Mouse (Mus musculus) granulocyte monocyte progenitor cell, adult 5-6 weeks (primary cell): ENCODE measurements around the gene Krt9. TPM values are rescaled to one million over a fixed set of nuclear protein-coding genes. Genes with fewer than 3 reads are reported as not detected.
"Not testable (repeated sequence)": the region's sequence is repeated elsewhere in the genome, so short reads cannot be mapped to it uniquely, and the experiment has no call there.

Experiments
- ATAC-seq: replicated peaks from 2 replicates; pipeline ENCODE4 v1.8.0; 2016; ENCODE audit warnings: mild to moderate bottlenecking, moderate TSS enrichment, inconsistent platforms; ENCODE audit not compliant: poor library complexity, severe bottlenecking
- total RNA-seq, 2 experiments: library from RNA; stranded (forward) in 1 of 2; stranded (reverse) in 1 of 2; fragments of 200-712, 200-1000 nt in 1 of 2; fragments of >200 nt in 1 of 2; fragmentation: Nextera tagmentation in 1 of 2; gene quantifications; 2 replicates each; pipeline ENCODE4 v1.2.3; 2014 to 2017

Krt9 gene
- total RNA-seq (2014; fragmentation: Nextera tagmentation) (not detected in 2 replicates), total RNA-seq (2017) (not detected in 2 replicates)

DNA sequence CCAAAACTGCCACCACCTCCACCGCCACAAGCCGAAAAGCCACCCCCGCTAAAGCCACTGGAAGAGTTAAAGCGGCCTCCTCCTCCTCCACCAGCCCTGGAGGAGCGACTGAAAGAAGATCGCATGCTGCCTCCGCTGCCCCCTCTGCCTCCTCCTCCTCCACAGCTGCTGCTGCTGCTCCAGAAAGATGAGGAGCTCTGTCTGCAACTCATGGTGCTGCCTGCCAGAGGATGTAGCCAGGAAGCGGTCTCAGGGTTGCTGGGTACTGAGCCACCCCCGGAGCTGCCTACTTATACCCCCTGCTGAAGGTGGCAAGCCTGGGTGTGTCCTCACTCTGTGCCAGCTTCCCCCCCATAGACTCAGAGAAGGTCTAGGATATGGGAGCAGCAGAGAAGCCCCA lies at the start of gene Krt9:
TSS of gene Krt9 (minus strand) at position 255 of the 400 bp plus-strand sequence.
- ATAC-seq, result no peak

DNA sequence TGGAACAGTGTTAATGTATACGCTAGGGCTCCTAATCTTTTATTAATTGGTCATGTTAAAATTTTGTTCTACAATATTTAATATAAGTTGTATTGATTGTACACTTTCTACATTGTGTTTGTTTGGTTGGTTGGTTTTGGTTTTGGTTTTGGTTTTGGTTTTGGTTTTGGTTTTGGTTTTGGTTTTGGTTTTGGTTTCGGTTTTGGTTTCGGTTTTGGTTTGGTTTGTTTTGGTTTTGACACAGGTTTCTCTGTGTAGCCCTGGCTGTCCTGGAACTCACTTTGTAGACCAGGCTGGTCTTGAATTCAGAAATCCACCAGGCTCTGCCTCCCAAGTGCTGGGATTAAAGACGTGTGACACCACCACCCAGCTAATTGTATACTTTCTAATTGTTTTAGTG lies 47.2 kb upstream of the Krt9 start:
- ATAC-seq, result not testable (repeated sequence)

DNA sequence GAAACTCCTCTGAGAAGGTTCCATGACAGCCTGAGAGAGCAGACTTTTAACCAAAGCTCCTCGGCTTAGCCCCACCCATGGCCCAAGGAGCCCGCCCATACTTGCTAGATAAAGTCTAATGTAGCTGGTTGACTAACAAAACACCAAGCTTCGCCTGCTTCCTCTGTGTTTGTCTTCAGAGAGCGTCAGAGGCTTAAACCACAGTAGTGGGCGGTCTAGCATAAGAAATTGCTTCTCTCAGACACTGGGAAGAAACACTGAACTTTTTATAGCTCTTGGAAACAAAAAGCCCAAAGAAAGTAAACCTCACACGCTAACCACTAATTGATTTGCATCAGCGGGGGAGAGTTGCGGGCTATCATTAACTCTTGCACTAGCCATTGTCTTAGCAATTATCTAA lies 28.7 kb upstream of the Krt9 start:
- no peak for ATAC-seq

DNA sequence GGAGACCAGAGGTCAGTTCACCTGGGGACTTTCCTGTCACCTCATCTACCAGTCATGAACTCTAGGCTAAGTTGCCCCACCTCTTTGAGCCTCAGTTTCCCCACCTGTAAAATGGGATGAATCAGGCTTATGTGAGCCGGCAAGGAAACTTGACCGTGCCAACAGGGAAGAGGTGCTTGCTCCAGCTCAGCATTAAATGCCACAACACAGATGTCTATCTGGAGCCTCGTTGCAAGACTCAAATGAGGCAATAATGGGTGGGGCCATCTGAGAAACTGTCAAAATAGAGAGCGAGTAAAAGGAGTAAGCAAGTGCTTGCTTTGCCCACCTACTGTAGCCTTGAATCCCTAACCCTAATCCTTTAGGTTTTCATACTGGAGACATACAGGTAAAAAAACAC lies 26.3 kb upstream of the Krt9 start:
- ATAC-seq, result no peak

DNA sequence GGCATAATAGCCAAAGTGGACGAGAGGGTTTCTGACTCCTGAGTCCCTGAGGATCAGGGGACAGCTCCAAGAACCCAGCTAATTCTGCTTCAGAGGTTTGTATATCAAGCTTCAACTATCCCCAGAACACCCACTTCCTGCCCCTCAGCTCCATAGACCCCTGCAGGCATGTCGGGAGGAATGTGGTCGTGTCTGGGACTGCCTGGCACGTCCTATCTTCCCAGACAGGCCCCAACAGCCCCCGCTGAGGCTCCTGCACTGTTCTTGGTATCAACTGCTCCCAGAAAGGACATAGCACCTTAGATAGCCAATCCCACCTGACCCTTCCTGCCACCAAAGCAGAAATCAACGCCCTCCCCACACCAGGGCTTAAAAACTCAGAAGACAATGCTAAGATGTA lies 15.5 kb upstream of the Krt9 start:
- ATAC-seq, result no peak

DNA sequence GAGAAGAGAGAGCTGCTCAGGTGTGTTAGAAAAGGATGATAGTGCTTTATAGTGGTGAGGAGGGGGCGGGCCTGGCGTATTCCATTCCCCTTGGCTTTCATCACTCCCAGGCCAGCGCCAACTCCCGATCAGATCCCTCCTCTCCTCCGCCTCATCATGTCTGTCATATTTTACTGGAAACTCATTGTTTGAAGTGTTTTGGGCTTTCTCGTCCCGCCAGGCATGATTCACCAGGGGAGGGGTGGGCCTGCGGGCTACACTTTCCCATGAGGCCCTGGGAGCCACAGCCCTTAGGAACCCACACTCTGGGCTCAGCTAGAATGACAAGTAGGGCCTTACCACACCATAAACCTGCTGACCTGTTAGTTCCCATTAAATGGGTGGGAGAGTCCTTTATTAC lies 14.5 kb upstream of the Krt9 start, which contains the start of gene Krt14:
TSS of gene Krt14 (minus strand) at position 51 of the 400 bp plus-strand sequence.
- no peak for ATAC-seq

DNA sequence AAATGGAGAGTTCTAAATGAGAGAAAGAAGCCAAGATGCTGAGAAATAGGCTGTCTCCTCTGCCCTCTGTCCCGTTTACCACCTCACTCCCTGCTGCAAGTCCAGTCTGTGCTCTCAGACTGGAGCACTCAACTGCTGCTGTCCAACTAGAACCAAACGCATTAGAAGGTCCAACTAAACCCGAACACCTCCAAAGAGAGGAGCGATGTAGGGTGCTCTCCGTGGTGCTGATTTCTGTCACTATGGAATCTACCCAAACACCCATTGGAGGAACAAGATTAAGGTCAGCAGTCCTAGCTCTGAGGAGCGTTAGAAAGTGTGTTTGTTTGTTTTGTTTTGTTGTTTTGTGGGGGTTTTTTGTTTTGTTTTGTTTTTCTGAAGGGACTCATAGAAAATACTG lies 10.4 kb upstream of the Krt9 start:
- ATAC-seq, result no peak

DNA sequence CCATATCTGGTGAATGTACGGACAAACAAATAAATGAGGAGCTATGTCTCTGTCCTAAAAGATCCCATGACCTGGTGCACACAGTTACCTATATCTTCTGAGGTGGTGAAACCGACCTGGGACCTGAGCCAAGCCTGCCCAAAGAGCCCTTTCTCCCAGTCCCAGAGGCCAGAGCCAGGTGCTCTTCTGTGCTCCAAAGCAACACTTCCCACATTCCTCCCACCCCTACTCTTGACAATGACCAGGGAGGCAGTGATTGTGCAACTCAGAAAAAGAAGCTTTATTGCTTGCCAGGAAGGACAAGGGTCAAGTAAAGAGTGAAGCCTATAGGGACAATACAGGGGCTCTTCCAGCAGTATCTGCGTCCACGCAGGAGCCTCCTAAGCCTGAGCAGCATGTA lies 9.9 kb upstream of the Krt9 start:
- no peak for ATAC-seq

DNA sequence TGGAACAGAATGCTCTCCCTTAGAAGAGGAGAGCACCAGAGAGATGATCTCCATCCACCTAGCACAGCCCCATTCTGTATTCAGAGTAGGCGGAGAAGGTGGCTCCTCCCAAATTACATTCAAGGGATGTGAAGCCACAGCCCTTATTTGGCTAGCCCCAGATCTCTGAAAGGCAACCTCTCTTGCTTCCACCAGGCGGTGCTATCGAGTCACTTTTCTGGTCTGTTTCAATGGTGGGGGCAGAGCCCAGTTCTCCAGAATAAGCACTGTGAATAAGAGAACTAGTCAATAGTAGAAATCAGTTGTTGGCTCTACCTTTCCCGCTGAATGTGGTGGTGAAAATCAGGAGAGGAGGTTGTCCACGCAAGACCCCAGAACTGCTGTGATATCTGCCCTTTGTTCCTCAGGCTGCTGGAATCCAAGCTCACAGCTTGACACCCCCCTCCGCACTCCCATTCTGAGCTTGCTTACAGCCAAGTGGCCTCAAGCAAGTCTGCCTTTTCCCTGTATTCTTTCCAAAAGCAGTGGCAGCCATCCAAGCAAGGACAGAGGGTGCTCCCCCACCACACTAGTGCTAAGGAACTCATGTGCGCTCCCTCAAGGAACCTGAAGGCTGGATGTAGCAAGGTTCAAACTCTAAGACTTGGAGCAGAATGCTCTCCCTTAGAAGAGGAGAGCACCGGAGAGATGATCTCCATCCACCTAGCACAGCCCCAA lies 7.2 kb upstream of the Krt9 start:
- ATAC-seq, result peak; percentile 48

DNA sequence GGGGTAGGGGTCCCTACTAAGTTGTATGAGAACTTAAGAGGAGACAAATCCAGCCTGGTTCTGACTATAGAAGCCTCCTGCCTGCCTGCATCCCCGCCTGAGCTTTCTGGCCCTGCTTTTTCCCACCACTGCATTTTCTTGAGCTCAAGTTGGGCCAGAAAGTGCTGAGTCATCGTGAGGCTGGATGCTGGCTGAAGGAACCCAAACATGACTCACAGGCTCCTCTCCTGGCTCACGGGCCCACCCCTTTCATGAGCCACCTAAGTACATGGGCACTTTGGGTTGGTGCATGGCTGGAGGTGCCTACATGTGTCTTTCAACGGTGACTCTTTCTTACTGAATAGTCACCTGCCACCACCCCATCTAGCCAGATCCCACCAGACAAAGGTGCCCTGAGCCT lies 5.6 kb upstream of the Krt9 start:
- ATAC-seq, result no peak

DNA sequence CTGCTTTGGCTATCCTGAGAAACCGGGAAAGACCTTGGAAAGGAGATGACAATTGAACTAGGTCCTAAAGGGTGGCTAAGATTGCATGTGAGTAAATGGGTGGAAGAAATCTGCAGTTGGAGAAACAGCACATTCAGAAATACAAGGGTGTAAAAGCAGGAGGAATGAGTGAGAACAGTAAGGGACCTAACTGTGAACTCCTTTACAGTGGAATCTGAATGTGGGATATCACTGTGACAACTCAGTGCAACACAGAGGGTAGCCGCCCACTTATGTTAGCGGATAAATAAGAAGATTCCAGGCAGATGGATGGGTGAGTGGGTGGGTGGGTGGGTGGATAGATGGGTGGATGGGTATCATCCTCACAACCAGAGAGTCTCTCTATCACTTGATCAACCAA lies 1.2 kb downstream of the Krt9 start:
- ATAC-seq, result no peak

DNA sequence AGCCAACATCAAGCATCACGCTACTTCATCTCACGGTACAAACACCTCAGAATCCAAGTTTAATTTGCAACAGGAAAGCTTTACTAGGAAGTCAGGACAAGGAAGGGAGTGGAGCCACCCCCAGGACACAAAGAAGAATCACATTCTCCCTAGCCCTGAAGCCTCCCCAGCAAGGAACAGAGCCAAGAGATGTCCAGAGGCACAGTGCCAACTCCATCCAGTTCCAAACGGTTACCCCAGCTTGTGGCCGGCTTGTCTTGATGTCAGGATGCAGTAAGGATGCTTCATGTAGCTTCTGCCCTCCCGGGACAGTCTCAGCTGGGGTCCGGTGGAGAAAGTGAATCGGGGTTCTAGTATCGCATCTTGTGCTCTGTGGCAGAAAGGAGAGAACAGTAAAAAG lies 6.3 kb downstream of the Krt9 start:
- ATAC-seq, result no peak

DNA sequence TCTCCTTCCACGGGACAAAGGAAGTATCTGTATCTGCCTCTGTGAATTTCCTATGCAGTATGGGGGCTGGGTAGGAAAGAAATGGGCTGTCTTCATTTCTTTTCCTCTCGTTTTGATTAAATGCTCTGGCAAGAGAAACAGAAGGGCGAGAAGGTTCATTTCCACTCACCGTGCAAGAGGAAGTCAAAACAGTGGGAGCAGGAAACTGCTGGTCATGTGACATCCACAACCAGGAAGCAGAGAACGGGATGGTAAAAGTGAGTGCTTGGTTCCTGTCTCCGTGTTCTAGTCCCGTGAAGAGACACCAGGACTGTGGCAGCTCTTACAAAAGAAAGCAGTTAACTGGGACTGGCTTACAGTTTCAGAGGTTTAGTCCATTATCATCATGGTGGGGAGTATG lies 11.3 kb downstream of the Krt9 start:
- no peak for ATAC-seq

DNA sequence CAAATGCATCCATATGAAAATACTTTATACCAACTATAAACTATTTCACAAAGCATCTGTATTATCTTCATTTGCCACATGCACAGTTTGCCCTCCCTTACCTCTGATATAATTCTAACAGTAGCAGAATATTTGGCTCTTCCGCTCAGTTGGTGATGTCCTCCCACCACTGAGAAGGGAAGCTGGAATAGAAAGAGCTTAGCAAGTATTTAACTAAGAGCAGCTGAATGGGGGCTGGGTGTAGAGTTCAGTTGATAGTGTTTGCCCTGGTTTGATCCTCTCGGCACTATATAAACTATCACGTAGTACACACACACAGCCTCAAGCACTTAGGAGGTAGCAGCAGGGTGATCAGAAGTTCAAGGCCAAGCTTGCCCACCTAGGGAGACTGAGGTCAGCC lies 13.8 kb downstream of the Krt9 start:
- ATAC-seq, result no peak

DNA sequence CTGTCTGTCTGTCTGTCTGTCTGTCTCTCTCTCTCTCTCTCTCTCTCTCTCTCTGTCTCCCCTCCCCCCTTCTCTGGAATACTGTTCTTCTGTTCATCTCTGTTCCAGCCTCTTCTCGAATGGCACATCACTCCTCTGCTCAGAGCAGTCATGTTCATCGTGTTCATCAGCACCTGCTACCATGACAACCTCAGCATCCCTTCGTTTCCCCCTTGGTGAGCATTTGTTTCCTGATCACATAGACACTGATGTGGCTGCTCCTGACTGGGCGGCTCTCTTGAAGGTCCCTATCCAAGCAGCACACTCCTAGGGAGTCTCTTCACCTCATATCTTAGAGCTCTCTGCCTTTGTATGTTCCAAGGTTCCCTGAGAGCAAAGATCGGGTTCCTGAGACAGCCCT lies 14.7 kb downstream of the Krt9 start:
- ATAC-seq, result no peak

DNA sequence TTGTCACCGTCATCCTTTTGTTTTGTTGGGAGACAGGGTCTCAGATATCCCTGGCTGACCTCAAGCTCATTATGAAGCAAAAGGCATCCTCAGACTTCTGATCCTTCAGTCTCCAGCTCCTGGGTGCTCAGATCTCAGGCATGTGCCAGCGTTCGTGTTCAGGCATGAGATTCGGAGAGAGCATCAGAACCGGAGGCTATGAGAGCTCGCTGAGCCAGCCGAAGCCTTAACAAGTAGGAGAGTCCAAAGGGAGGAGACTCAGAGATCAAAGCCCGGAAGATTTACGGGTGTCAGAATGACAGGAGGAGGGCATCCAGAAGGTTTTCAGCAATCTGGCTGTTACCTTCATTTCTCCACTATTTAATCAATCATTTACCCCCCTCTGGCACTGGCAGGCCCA lies 16.3 kb downstream of the Krt9 start:
- no peak for ATAC-seq

DNA sequence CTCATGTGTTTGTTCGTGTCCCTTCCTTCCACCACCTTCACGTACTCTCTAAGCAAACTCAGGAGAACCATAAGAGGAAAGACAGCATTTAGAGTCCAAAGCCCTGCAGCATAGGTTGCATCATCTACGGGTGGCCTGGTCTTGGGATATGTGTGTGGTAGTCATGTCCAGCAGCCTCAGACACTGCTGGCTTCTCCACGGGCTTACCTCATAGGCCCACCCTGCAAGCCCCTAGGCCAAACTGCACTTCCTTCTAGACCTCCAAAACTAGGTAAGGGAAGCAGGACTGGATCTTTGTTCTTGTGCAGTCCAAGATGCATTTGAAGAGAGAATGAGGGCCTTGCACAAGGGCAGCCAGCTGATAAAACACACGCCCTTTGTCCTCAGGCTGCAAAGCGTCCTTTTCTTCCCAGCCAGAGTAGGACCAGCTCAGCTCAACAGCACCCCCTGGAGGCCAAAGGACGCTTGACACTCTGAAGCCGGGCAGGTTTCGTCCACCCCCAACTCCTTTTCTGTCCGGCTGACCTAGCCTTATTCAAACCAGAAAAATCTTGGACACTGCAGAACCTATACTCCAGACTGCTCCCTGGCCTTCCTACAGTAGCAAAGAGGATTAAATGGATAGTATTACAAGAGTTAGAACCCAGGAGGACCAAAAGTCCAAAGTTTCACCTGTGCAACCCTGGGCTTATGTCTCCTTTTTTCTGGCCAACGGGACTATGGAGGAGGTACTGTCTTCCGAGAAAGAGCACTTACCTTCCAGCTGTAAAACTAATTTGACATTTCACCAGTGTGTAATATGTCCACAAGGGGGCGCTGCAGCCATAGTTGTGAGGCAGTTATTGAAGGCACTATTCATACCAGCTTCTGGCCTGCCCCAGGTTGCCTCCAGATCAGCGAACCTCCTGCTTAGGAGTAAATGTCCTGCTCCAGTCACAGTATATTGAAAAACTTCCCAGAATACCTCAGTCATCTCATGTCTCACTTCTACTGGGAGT lies 24.0 kb downstream of the Krt9 start:
- ATAC-seq, result peak; percentile 66

DNA sequence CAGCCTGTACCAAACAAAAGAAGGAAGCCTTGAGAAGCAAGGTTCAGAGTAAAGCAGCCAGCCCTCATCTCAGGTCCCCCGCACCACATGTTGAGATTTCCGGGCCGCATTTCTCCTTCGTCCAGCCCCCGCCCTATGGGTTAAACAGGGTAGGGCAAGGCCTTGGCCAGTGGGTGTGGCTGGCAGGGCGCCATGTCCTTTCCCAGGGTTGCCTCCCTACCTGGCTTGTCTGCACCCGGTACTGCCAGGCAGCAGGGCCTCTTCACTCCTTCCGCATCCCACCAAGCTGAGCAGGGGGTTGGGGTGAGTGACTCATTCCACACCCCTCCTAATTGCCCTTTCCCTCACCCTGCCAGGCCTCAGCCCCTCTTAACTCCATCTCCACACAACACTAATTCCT lies 25.0 kb downstream of the Krt9 start:
- ATAC-seq, result no peak

DNA sequence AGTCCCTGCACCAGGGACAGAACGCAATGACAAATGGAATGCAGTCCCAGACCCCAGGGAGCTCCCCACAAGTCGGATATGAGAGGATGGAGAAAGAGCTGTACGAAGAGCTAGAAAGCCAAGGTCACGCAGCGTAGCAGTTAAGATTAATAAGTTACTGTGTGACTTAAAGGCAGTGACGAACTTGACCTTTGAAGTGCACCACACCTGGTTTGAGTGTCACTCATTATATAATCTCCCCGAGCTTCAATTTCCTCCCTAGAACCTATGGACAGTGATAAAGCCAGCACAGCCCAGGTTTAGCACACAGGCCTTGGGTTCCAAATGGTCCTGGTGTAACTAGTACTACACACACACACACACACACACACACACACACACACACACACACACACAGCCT lies 28.7 kb downstream of the Krt9 start:
- no peak for ATAC-seq

DNA sequence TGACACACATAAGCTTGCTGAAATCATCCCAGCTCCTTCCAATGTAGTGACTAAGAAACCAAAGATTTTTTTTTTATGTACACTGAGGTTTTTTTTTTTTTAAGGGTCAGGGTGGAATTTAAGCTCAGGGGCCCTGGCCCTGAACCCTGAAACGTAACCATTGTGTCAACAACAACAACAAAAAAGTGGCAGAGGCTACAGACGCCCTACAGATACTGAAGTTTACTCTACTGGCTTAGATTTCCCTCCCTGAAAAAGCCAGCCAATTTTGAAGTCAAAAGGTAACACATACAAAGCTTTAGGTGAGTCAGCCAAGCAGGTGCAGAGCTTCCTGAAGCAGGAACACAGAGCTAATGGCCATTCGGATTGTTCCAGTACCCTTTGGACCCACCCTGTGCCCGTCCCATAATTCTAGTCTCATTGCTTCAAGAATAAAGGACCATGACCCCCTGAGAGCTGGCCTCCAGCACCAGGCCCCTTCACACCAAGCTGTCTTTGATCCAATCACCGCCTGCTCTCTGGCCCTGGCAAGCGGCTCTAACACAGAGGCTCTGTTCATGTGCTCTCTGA lies 35.1 kb downstream of the Krt9 start:
- no peak for ATAC-seq

DNA sequence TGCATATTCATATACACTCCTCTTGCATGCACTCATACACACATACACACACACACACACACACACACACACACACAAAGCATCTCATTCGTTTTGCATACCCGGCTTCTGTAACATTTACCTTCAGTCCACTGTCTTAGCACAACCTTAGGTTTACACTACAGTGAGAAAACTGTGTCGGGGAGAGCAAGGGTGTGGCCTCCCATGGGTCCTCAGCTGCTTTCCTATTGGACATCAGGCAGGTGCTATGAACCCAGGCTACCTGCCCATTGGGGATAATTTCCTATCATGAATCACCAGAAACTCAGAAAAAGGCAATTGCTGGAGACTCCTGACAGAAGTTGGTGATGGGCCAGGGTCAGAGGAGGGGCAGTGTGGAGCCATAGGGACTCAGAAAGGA lies 35.7 kb downstream of the Krt9 start:
- no peak for ATAC-seq
